Mouse (Mus musculus) cortical plate, adult 2 months (tissue): ENCODE measurements around the gene Mrpl37. TPM values are rescaled to one million over a fixed set of nuclear protein-coding genes. Genes with fewer than 3 reads are reported as not detected.

Experiments used
- H3K27ac ChIP-seq: fragments of 200-500 bp; 2 replicates; pipeline ENCODE4 v1.5.1; 2012; ENCODE audit warnings: low read length, control low read depth, inconsistent platforms; ENCODE audit not compliant: insufficient read depth
- H3K4me1 ChIP-seq: fragments of 200-500 bp; 2 replicates; pipeline ENCODE4 v1.6.1; 2011; ENCODE audit warnings: low read length; ENCODE audit not compliant: control insufficient read depth, insufficient read depth
- H3K4me3 ChIP-seq: fragments of 200-500 bp; 2 replicates; pipeline ENCODE4 v1.5.1; 2011; ENCODE audit warnings: mild to moderate bottlenecking, low read length, control low read depth; ENCODE audit not compliant: insufficient read depth
- CTCF ChIP-seq: fragments of 200-500 bp; IDR thresholded peaks from 2 replicates; pipeline ENCODE4 v1.5.1; 2011; ENCODE audit warnings: mild to moderate bottlenecking, control low read depth, low read length; ENCODE audit not compliant: insufficient read depth; ENCODE audit errors: extremely low read depth
- POLR2A ChIP-seq: fragments of 200-500 bp; IDR thresholded peaks from 2 replicates; pipeline ENCODE4 v1.6.1; 2011; ENCODE audit warnings: mild to moderate bottlenecking, low read length, control low read depth; ENCODE audit not compliant: insufficient read depth; ENCODE audit errors: extremely low read depth
- polyA plus RNA-seq: library from polyadenylated mRNA; depleted of rRNA; stranded (reverse); fragments of >200 nt; gene quantifications from 2 replicates; pipeline ENCODE4 v1.2.3, GENCODE M21; 2012

Gene Mrpl37
- polyA plus RNA-seq, 1 experiment: 86.2 TPM

GRCm38 (mm10) chr4:107096841-107097373, 30.2 kb upstream of the Mrpl37 start, which contains the start of gene Cdcp2:
Gene Cdcp2 (plus strand): TSS chr4:107096891.
- TF ChIP-seq POLR2A (no peak), CTCF (no peak)
- H3K4me3 ChIP-seq: no peak within 1 kb of the TSS
- no peaks in the 10 kb centered on the region for H3K4me1 ChIP-seq
- H3K27ac ChIP-seq: no peak within 1 kb of the TSS

GRCm38 (mm10) chr4:107096043-107096442, 29.4 kb upstream of the Mrpl37 start:
- Histone ChIP-seq H3K4me3 (no peak overlapping the region), H3K27ac (no peak overlapping the region), H3K4me1 (no peaks in the 10 kb centered on the region)
- no peak for TF ChIP-seq CTCF
- no peak for TF ChIP-seq POLR2A

DNA sequence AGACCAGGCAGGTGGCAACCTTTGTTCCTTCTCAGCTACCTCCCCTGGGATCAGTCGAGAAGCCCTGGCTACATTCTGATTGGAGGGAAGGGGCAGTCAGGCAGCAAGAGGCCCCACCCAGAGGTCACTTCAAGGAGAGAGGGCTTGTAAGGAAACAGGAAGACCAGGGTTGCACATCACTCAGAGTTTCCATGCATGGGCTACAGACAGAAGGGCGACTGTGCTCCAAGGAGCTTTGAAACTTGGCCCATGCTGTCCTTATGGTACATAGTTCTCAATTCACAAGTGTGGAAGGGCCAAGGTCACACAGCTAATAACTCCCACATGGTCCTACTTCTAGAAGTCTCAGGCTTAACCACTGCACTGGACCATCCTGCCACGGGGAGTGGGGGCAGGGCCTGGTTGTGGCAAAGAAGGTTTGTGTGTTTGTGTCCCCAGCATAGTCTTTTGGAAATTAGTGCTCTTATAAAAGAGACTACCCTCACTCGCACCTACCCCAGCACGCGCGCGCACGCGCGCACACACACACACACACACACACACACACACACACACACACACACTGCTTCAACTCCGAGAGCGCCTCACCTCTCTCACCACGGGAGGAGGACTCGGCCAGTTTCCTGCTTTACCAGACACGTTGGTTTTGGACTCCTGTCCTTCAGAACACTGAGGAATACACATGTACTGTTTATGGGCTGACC, 28.0 kb upstream of the Mrpl37 start:
- H3K27ac ChIP-seq: no peak overlapping the region
- TF ChIP-seq POLR2A: no peak
- no peak for TF ChIP-seq CTCF
- H3K4me3 ChIP-seq: no peak overlapping the region
- H3K4me1 ChIP-seq: no peaks in the 10 kb centered on the region

DNA sequence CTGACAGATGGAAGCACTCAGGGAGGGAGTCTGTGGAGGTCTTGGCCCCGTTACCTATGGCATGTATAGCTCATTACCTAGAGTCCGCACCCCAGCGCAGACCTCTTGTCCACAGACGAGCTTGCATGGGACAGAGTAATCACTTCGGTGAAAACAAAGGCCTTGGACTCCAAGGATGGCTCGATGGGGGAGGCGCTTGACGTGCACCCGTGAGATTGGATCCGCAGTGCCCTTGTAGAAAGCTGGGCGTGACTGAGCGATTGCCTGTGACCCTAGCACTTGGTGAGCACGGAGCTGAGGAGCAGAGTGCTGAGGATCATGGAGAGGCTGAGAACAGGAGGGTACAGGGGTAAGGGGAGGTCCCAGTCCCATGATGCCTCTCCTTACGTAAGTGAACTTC, 25.0 kb upstream of the Mrpl37 start:
- Histone ChIP-seq H3K4me1 (no peaks in the 10 kb centered on the region), H3K4me3 (no peak overlapping the region), H3K27ac (no peak overlapping the region)
- TF ChIP-seq CTCF: no peak
- no peak for TF ChIP-seq POLR2A

GRCm38 (mm10) chr4:107084858-107085257, 18.2 kb upstream of the Mrpl37 start:
- H3K27ac ChIP-seq: peak overlapping the region; percentile 9; the same call in 1 of the 2 replicates

GRCm38 (mm10) chr4:107084343-107084742, 17.7 kb upstream of the Mrpl37 start:
- Histone ChIP-seq H3K27ac (peak overlapping the region; percentile 11; the same call in 1 of the 2 replicates), H3K4me1 (peaks cover 2% of the 10 kb centered on the region; the same call in 1 of the 2 replicates)

More at GRCm38 (mm10) chr4:107084858-107085257, 18.2 kb upstream of the Mrpl37 start:
- TF ChIP-seq POLR2A: peak; percentile 58; the same call in 1 of the 2 replicates
- no peak for TF ChIP-seq CTCF
- no peak overlapping the region for H3K4me3 ChIP-seq
- H3K4me1 ChIP-seq: peaks cover 2% of the 10 kb centered on the region; the same call in 1 of the 2 replicates

DNA sequence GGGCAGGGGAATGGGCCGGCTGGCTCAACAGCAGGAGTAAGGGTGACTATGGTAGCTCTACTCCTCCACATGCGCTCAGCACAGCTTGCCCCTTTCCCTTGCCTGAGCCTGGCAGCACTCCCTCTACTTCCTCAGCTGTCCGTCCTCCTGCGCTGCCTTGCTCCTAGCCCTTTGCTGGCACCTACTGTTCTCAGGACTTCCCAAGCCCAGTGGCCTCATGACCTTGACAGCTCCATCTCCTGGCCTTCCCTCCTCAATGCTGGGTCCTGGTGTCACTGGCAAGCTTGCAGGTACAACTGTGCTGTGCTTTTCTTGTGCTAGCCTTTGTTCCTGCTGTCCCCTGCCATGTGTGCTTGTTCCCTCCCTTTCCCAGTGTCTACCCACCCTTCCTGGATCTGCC, 16.5 kb upstream of the Mrpl37 start:
- no peak for TF ChIP-seq POLR2A
- no peak for TF ChIP-seq CTCF
- H3K4me1 ChIP-seq: peaks cover 2% of the 10 kb centered on the region; the same call in 1 of the 2 replicates
- H3K27ac ChIP-seq: no peak overlapping the region
- no peak overlapping the region for H3K4me3 ChIP-seq

More at GRCm38 (mm10) chr4:107084343-107084742, 17.7 kb upstream of the Mrpl37 start:
- H3K4me3 ChIP-seq: no peak overlapping the region
- TF ChIP-seq CTCF (no peak), POLR2A (no peak)

DNA sequence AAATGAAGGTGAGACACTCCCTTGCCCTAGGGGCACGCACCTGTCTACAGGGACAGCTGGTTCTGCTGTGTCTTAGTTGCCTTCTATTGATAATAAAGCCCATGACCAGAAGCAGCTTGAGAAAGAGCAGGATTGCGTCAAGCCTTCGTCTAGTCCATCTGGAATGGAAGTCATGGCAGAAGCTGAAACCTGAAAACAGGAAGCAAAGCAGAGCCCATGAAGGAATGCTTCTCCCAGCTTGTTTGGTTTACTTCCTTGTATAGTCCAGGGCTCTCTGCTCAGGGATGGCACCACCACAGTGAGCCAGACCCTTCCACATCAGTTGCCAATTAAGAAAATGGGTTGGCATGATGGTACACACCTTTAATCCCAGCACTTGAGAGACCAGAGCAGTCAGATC, 15.5 kb upstream of the Mrpl37 start:
- no peak for TF ChIP-seq POLR2A
- TF ChIP-seq CTCF: no peak
- Histone ChIP-seq H3K4me3 (no peak overlapping the region), H3K4me1 (peaks cover 2% of the 10 kb centered on the region; the same call in 1 of the 2 replicates), H3K27ac (no peak overlapping the region)

DNA sequence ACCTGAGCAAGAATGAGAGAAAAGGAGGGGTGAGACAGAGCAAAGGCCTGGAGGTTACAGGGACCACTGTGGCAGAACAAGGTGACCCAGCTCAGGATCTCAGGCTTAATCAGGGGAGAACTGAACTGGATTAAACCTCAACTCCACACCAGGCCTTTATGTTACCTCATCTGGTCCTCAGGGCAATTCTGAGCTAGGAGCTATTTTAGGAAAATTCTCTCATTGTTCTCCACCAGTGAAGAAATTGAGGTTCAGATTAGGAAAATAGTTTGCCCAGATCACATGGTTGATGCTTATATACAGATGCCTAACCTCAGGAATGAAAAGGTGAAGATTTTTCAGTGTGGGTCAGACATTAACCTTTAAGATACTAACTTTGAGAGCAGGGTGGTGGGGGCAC, 13.0 kb upstream of the Mrpl37 start:
- peaks cover 2% of the 10 kb centered on the region; the same call in 1 of the 2 replicates for H3K4me1 ChIP-seq
- no peak for TF ChIP-seq CTCF
- TF ChIP-seq POLR2A: no peak

GRCm38 (mm10) chr4:107078894-107079293, 12.2 kb upstream of the Mrpl37 start:
- Histone ChIP-seq H3K27ac (no peak overlapping the region), H3K4me3 (no peak overlapping the region), H3K4me1 (no peaks in the 10 kb centered on the region)
- TF ChIP-seq CTCF: no peak
- TF ChIP-seq POLR2A: no peak

More for the DNA sequence above, 13.0 kb upstream of the Mrpl37 start:
- H3K27ac ChIP-seq: no peak overlapping the region
- H3K4me3 ChIP-seq: no peak overlapping the region
